Mouse (Mus musculus) embryonic facial prominence, embryonic 14.5 days (tissue): Measurements from ENCODE around the gene Nup107. TPM values are rescaled to one million over a fixed set of nuclear protein-coding genes. Genes with fewer than 3 reads are reported as not detected.
"Not testable (repeated sequence)": the region's sequence is repeated elsewhere in the genome, so short reads cannot be mapped to it uniquely, and the experiment has no call there.

Experiments used
- ATAC-seq: fragments of 200-750 bp; cut with Nextera tagmentation; 2 replicates; pipeline ENCODE4 v1.8.0; 2017; ENCODE audit warnings: low read depth, moderate number of reproducible peaks, moderate TSS enrichment
- DNase-seq: peaks from one replicate; pipeline ENCODE4 v3.0.0-alpha.2; 2015; ENCODE audit warnings: low spot score
- H3K27ac ChIP-seq: fragments of 300-500 bp; sonication (generic); replicated peaks from 2 replicates; pipeline ENCODE4 v1.5.1; 2014; ENCODE audit warnings: low read depth, mild to moderate bottlenecking, low read length, moderate library complexity
- H3K27me3 ChIP-seq: fragments of 300-500 bp; sonication (generic); replicated peaks from 2 replicates; pipeline ENCODE4 v1.6.1; 2014; ENCODE audit warnings: low read length; ENCODE audit not compliant: control insufficient read depth, insufficient read depth
- H3K36me3 ChIP-seq: fragments of 300-500 bp; sonication (generic); 2 replicates; pipeline ENCODE4 v1.6.1; 2014; ENCODE audit warnings: low read length, mixed read lengths; ENCODE audit not compliant: control insufficient read depth, insufficient read depth
- H3K4me1 ChIP-seq: fragments of 300-500 bp; sonication (generic); 2 replicates; pipeline ENCODE4 v1.6.1; 2014; ENCODE audit warnings: antibody characterized with exemption, low read length; ENCODE audit not compliant: control insufficient read depth, insufficient read depth
- H3K4me2 ChIP-seq: fragments of 300-500 bp; sonication (generic); 2 replicates; pipeline ENCODE4 v1.6.1; 2014; ENCODE audit warnings: low read depth, mild to moderate bottlenecking, low read length, moderate library complexity, mixed read lengths
- H3K4me3 ChIP-seq: fragments of 300-500 bp; sonication (generic); 2 replicates; pipeline ENCODE4 v1.5.1; 2014; ENCODE audit warnings: low read depth, mild to moderate bottlenecking, low read length
- H3K9ac ChIP-seq: fragments of 300-500 bp; sonication (generic); 2 replicates; pipeline ENCODE4 v1.6.1; 2014; ENCODE audit warnings: low read depth, mild to moderate bottlenecking, low read length, moderate library complexity, mixed read lengths
- H3K9me3 ChIP-seq: fragments of 300-500 bp; sonication (generic); 2 replicates; pipeline ENCODE4 v1.6.1; 2016; ENCODE audit warnings: low read length; ENCODE audit not compliant: control insufficient read depth
- WGBS: fragments of 180-500 bp; shearing (Covaris S2); extraction: QIAGEN DNeasy Blood & Tissue Kit; methylation state at CpG from one replicate; pipeline ENCODE4 v1.1.7; 2014; 5-methylcytosine and 5-hydroxymethylcytosine counted together
- polyA plus RNA-seq: library from polyadenylated mRNA; unstranded; fragments of >200 nt; fragmentation: Nextera tagmentation; extraction: Ambion mirVana; gene quantifications from 2 replicates; pipeline ENCODE4 v1.2.1, GENCODE M21; 2014

The Nup107 gene
- polyA plus RNA-seq, 1 experiment from 2014 or later, result 50.6 TPM

GRCm38 (mm10) chr10:117707114-117707838, 85.2 kb downstream of the Nup107 start:
- Histone ChIP-seq H3K27me3 (no peaks in the 10 kb centered on the region), H3K36me3 (peaks cover 63% of the 10 kb centered on the region), H3K4me2 (no peak overlapping the region), H3K9ac (no peak overlapping the region), H3K4me3 (no peak overlapping the region), H3K27ac (no peak overlapping the region), H3K4me1 (peaks cover 8% of the 10 kb centered on the region; the same call in 1 of the 2 replicates), H3K9me3 (no peaks in the 10 kb centered on the region)
- 94% methylated on average over 2 of the region's 2 CpGs for WGBS
- no peak for DNase-seq
- ATAC-seq, result no peak

- peaks cover 70% of the 10 kb centered on the region for H3K36me3 ChIP-seq
- 88% methylated on average over 6 of the region's 6 CpGs for WGBS
- ATAC-seq, result no peak
These were observed 86.1 kb downstream of the Nup107 start for GRCm38 (mm10) chr10:117706440-117706839.

GRCm38 (mm10) chr10:117705806-117706205, 86.7 kb downstream of the Nup107 start:
- no peak for ATAC-seq
- Histone ChIP-seq H3K4me2 (no peak overlapping the region), H3K27me3 (no peaks in the 10 kb centered on the region), H3K9me3 (no peaks in the 10 kb centered on the region), H3K36me3 (peaks cover 76% of the 10 kb centered on the region), H3K9ac (no peak overlapping the region), H3K4me3 (no peak overlapping the region), H3K27ac (no peak overlapping the region), H3K4me1 (peaks cover 8% of the 10 kb centered on the region; the same call in 1 of the 2 replicates)
- no peak for DNase-seq

More at GRCm38 (mm10) chr10:117706440-117706839, 86.1 kb downstream of the Nup107 start:
- Histone ChIP-seq H3K27ac (no peak overlapping the region), H3K9ac (no peak overlapping the region; the same call in 1 of the 2 replicates), H3K27me3 (no peaks in the 10 kb centered on the region), H3K4me3 (no peak overlapping the region), H3K4me1 (peaks cover 8% of the 10 kb centered on the region; the same call in 1 of the 2 replicates), H3K9me3 (no peaks in the 10 kb centered on the region), H3K4me2 (no peak overlapping the region)
- no peak for DNase-seq

- no peaks in the 10 kb centered on the region for H3K9me3 ChIP-seq
- H3K4me3 ChIP-seq, result no peak overlapping the region
- WGBS, result 96% methylated on average over 6 of the region's 6 CpGs
- no peak overlapping the region for H3K9ac ChIP-seq
- peaks cover 84% of the 10 kb centered on the region for H3K36me3 ChIP-seq
- ATAC-seq (no peak), DNase-seq (no peak)
- H3K4me1 ChIP-seq, result peaks cover 8% of the 10 kb centered on the region; the same call in 1 of the 2 replicates
- H3K27ac ChIP-seq, result no peak overlapping the region
- no peaks in the 10 kb centered on the region for H3K27me3 ChIP-seq
- H3K4me2 ChIP-seq, result no peak overlapping the region
These were observed 87.6 kb downstream of the Nup107 start for GRCm38 (mm10) chr10:117704964-117705335.

- not testable (repeated sequence) for H3K27ac ChIP-seq, H3K4me3 ChIP-seq, H3K4me1 ChIP-seq, H3K9me3 ChIP-seq, H3K27me3 ChIP-seq, DNase-seq, H3K4me2 ChIP-seq, H3K9ac ChIP-seq, ATAC-seq
- H3K36me3 ChIP-seq, result peaks cover 88% of the 10 kb centered on the region
- WGBS, result 95% methylated on average over 6 of the region's 6 CpGs
These were observed 88.1 kb downstream of the Nup107 start for GRCm38 (mm10) chr10:117704314-117704963.

GRCm38 (mm10) chr10:117703506-117703905, 89.0 kb downstream of the Nup107 start:
- no peak overlapping the region for H3K27ac ChIP-seq
- no peaks in the 10 kb centered on the region for H3K27me3 ChIP-seq
- no peak overlapping the region for H3K4me2 ChIP-seq
- no peak for DNase-seq
- no peak for ATAC-seq
- no peaks in the 10 kb centered on the region for H3K9me3 ChIP-seq
- no peak overlapping the region for H3K4me3 ChIP-seq
- peaks cover 89% of the 10 kb centered on the region for H3K36me3 ChIP-seq
- whole genome bisulfite sequencing, result 88% methylated on average over 3 of the region's 3 CpGs
- no peak overlapping the region for H3K9ac ChIP-seq
- no peaks in the 10 kb centered on the region for H3K4me1 ChIP-seq

GRCm38 (mm10) chr10:117702024-117702833, 90.3 kb downstream of the Nup107 start:
- ATAC-seq, result no peak
- H3K9ac ChIP-seq, result no peak overlapping the region
- WGBS, result 94% methylated on average over 6 of the region's 6 CpGs
- H3K4me2 ChIP-seq, result no peak overlapping the region
- H3K4me1 ChIP-seq, result no peaks in the 10 kb centered on the region
- H3K36me3 ChIP-seq, result peaks cover 93% of the 10 kb centered on the region
- no peaks in the 10 kb centered on the region for H3K9me3 ChIP-seq
- H3K27me3 ChIP-seq, result no peaks in the 10 kb centered on the region
- no peak for DNase-seq
- H3K4me3 ChIP-seq, result no peak overlapping the region
- H3K27ac ChIP-seq, result no peak overlapping the region

GRCm38 (mm10) chr10:117701034-117701829, 91.3 kb downstream of the Nup107 start:
- Histone ChIP-seq H3K27me3 (no peaks in the 10 kb centered on the region), H3K4me1 (no peaks in the 10 kb centered on the region), H3K27ac (no peak overlapping the region), H3K4me2 (no peak overlapping the region), H3K4me3 (no peak overlapping the region), H3K9me3 (no peaks in the 10 kb centered on the region), H3K36me3 (peaks cover 93% of the 10 kb centered on the region), H3K9ac (no peak overlapping the region)
- no peak for ATAC-seq
- 91% methylated on average over 6 of the region's 6 CpGs for WGBS
- DNase-seq, result no peak
